Mouse (Mus musculus) adrenal gland (tissue): Measurements from ENCODE around the gene Cmtm8.

Source experiments
- intact Hi-C: fragments of 180-260 bp; cut with DNase I; formaldehyde crosslinking; loops from one replicate; pipeline ENCODE4 v1.15.1; 2025

The Cmtm8 gene

DNA sequence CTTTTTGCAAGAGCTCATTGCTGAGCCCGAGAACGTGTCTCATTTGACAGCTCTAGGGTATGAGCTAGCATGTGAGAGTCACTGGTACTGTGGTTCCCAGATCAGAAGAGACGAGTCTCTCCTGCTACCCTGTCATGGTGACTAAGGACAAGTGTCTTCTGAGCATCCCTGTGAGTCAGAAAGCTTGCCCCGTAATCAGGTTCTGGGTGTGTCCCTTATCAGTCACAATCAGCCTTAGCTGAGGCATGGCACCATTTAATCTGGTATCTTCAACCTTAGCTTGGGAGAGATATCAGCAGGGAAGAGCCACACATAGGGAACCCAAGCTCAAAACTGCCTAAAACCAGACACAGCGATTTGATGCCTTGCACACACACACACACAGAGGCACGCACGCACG is 55.3 kb downstream of the Cmtm8 start:
- intact Hi-C loops: no loop called here

- intact Hi-C loops: no loop called here
Observed at GRCm38 (mm10) chr9:114787716-114788115, 56.2 kb downstream of the Cmtm8 start.

DNA sequence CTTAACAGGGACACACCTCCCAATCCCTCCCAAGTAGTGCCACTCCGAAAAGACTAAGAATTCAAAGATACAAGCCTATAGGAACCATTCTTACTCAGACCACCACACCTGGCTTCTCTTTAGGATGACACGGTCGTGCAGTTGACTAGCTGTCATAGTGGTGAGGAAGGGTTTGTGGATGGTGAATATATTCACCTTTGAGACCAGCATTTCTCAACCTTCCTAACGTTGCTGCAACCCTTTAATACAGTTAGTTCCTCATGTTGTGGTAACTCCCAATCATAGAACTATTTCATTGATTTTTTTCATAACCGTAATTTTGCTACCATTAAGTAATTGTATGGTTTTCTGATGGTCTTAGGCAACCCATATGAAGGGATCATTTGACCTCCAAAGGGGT is 56.8 kb downstream of the Cmtm8 start:
- intact Hi-C loops: no loop called here

- intact Hi-C loops: no loop called here
Observed at GRCm38 (mm10) chr9:114785432-114786125, 58.4 kb downstream of the Cmtm8 start.

- intact Hi-C loops: no loop called here
Observed at GRCm38 (mm10) chr9:114781526-114782212, 62.3 kb downstream of the Cmtm8 start, which contains the start of gene Cmtm7. Gene Cmtm7, minus strand, starts transcription at chr9:114781856.

DNA sequence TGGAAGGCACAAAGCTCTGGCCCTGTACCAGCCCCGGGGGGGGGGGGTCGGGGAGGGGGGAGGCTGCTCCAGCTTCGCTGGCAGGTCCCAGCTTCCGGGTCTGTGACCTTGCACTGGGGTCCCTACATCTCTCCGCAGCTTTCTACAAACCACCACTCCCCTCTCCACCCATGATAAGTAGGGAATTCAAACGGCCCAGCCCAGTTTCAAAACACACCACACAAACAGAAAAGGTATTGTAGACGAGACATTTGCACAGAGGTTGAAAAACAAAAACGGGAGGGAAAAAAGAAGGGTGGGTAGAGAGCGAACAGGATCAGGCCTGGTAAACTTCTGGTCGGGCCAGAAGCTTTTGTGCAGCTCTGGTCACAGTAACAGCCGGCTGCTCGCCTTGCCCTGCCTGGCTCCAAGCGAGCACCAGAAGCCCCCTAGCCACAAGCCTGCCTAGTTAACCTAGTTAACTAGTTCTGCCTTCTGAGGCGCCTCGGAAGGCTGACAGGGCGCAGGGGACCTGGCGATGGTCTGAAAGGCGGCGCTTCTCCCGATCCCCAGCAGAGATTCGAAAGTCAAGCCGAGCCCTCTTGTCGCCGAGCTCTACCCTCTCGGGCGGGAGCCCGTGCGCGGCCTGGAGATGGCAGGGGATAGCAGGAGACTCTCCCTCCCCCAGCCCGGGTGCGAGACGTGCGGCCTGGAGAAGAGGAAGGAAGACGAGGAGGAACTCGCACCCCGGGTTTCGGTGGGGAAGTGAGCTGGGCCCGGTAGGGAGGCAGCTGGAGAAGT is 63.0 kb downstream of the Cmtm8 start:
- intact Hi-C loops: no loop called here

DNA sequence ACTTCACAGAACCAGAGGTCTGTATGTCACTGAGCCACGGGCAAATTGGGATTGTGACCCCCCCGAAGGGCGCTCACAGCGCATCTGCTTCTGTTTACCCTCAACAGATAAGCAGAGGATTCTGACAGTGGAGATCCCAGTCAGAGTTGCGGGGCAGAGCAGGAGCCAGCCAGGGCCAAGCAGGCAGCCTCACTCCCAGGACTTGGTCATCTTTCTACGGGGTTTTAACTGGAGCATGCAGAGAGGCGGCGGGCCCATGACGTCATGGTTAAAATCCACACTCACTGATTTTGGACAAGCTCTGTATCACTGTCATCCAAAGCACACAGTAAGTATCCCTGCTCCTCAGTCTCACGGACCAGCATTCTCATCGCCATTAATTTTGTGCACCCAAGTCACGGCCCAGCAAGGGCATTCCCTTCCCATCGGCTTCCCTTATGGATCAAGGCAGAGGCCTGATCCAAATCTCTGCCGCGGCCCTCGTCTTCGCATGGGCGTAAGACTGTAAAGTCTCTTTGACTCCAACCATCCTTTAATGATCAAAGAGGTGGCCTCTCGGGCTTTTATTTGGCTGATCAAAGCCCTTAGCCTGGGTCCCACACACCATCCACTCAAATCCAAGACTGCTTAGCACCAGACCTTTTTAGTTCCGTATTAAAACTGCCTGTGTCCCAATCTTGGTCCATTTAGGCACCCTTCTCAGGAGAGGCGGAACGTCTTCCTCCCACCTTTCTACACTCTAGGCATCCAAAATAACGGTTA is 63.8 kb downstream of the Cmtm8 start:
- intact Hi-C loops: no loop called here

DNA sequence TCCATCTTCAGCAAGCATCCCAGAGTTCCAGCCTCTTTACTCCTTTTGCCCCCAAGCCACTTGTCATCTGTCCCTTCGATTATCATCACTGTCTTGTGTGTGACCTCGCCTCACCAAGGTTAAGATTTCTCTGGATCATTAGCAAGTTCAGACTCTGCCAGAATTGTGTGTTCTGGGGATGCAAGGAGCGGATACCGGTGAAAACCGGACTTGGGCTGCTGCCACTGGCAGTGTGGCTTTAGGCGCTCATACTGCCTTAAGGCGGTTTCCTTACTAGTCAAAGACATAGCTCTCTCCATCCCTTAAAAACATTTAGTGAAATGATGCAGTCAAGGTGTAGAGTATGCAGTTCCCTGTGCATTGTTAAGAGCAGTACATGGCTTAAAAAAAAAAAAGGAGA is 65.1 kb downstream of the Cmtm8 start:
- intact Hi-C loops: no loop called here

DNA sequence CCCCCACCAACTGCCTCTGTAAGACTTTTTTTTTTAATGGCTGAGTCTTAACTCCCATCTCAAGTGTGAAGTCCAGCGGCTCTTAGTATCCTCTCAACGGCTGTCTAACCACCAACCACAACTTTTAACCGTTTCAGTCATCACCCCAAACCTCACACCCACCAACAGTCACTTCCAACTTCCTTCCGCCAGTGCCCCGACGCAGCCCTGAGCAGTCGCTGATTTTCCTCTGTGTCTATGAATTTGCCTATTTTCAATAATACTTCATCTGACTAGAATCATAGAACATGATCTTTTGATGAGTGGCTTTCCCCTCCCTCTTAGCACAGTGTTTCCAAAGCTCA is 65.9 kb downstream of the Cmtm8 start:
- intact Hi-C loops: no loop called here

GRCm38 (mm10) chr9:114777178-114778046 is 66.5 kb downstream of the Cmtm8 start:
- intact Hi-C loops: no loop called here

- intact Hi-C loops: no loop called here
Observed at GRCm38 (mm10) chr9:114776361-114776760, 67.6 kb downstream of the Cmtm8 start.

DNA sequence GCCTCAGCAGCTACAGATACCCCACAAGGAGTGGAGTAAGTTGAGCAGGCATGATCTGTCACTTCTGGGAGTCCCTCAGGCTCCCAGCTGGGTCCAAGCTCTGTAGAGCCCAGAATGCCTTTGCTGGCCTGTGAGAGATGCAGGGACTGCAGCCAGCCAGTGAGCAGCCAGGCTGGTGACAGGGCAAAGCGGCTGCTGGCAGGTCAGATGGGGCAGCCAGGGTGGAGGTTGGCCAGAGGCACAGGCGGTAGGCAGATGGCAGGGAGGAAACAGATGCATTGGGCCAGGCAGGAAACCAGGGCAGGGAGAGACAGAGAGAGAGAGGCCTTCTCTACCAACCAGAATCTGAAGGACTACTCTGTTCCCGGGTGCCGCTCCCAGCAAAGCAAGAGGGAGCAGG is 68.7 kb downstream of the Cmtm8 start:
- intact Hi-C loops: no loop called here

GRCm38 (mm10) chr9:114774629-114775028 is 69.3 kb downstream of the Cmtm8 start:
- intact Hi-C loops: no loop called here

- intact Hi-C loops: no loop called here
Observed at GRCm38 (mm10) chr9:114771565-114771964, 72.4 kb downstream of the Cmtm8 start.

- intact Hi-C loops: no loop called here
Observed at GRCm38 (mm10) chr9:114770224-114770623, 73.7 kb downstream of the Cmtm8 start.

DNA sequence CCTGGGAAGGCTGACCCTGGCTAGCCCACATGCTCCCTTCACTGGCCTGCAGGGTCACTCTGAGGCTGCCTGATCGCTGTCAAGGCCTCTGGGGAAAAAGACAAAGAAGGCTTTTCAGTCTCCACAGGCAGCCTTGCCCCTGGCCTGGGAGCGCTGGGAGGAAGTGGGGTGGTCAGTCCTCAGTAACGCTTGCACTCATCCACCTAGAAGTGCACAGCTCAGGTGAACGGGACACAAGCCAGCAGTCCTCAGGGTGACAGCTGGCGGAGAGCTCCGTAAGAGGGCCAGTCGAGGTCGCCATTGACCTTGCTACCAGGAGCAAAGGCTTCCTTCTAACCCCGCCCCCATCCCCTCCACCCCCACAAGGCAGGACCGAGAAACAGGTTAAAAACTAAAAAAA is 75.9 kb downstream of the Cmtm8 start:
- intact Hi-C loops: no loop called here

DNA sequence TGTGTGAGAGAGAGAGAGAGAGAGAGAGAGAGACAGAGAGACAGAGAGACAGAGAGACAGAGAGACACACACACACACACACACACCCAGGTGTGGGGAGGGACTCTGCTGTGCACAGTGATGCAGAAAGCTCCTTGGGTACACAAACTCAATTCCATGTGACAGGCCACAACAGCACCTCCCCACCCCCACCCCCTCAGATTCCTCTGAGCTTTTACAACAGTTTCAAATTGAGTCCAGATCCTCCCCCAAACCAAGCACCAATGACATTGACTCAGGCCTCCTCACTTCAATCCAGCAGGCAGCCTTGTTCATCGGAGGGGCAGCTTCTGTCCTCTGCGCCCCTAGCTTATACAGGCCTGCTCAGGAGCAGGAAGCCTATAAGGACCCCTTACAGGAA is 76.4 kb downstream of the Cmtm8 start:
- intact Hi-C loops: no loop called here

GRCm38 (mm10) chr9:114767030-114767429 is 76.9 kb downstream of the Cmtm8 start:
- intact Hi-C loops: no loop called here

- intact Hi-C loops: loop anchor here (5.0 kb wide), 1 partner anchor 54 kb away; no protein-coding TSS in a partner anchor
Observed at GRCm38 (mm10) chr9:114763341-114763740, 80.6 kb downstream of the Cmtm8 start.

- intact Hi-C loops: loop anchor here (5.0 kb wide), 1 partner anchor 55 kb away; no protein-coding TSS in a partner anchor
Observed at GRCm38 (mm10) chr9:114761848-114762247, 82.1 kb downstream of the Cmtm8 start.
